Mouse (Mus musculus) hindbrain, embryonic 13.5 days (tissue): ENCODE data around the gene Zfp663. TPM values are rescaled to one million over a fixed set of nuclear protein-coding genes. Genes with fewer than 3 reads are reported as not detected.

Experiments used
- ATAC-seq: fragments of 200-750 bp; cut with Nextera tagmentation; 2 replicates; pipeline ENCODE4 v1.8.0; 2017; ENCODE audit warnings: moderate TSS enrichment; ENCODE audit not compliant: low FRiP score
- H3K27ac ChIP-seq: fragments of 300-500 bp; sonication (generic); 2 replicates; pipeline ENCODE4 v1.5.1; 2015; ENCODE audit warnings: inconsistent platforms, mild to moderate bottlenecking, moderate library complexity
- H3K27me3 ChIP-seq: fragments of 300-500 bp; sonication (generic); 2 replicates; pipeline ENCODE4 v1.6.1; 2015; ENCODE audit warnings: mild to moderate bottlenecking, inconsistent platforms
- H3K36me3 ChIP-seq: fragments of 300-500 bp; sonication (generic); 2 replicates; pipeline ENCODE4 v1.6.1; 2015; ENCODE audit warnings: mild to moderate bottlenecking, inconsistent platforms
- H3K4me1 ChIP-seq: fragments of 300-500 bp; sonication (generic); replicated peaks from 2 replicates; pipeline ENCODE4 v1.6.1; 2015; ENCODE audit warnings: inconsistent platforms
- H3K4me2 ChIP-seq: fragments of 300-500 bp; sonication (generic); 2 replicates; pipeline ENCODE4 v1.6.1; 2015; ENCODE audit warnings: inconsistent platforms, mild to moderate bottlenecking, moderate library complexity
- H3K4me3 ChIP-seq: fragments of 300-500 bp; sonication (generic); 2 replicates; pipeline ENCODE4 v1.5.1; 2015; ENCODE audit warnings: mild to moderate bottlenecking, inconsistent platforms
- H3K9ac ChIP-seq: fragments of 300-500 bp; sonication (generic); 2 replicates; pipeline ENCODE4 v1.6.1; 2015; ENCODE audit warnings: mild to moderate bottlenecking, inconsistent platforms
- H3K9me3 ChIP-seq: fragments of 300-500 bp; sonication (generic); 2 replicates; pipeline ENCODE4 v1.6.1; 2016; ENCODE audit warnings: inconsistent platforms
- WGBS: fragments of 180-500 bp; shearing (Covaris S2); methylation state at CpG from one replicate; pipeline ENCODE4 v1.1.7; 2015; 5-methylcytosine and 5-hydroxymethylcytosine counted together
- polyA plus RNA-seq: library from polyadenylated mRNA; unstranded; fragments of >200 nt; fragmentation: Nextera tagmentation; extraction: Ambion mirVana; gene quantifications from 2 replicates; pipeline ENCODE4 v1.2.1, GENCODE M21; 2015

The Zfp663 gene
- polyA plus RNA-seq, 1 experiment from 2014 or later = 8.1 TPM

- Histone ChIP-seq H3K4me3 (0 out of 2 replicates have a peak overlapping the region, but pooled peaks have one; percentile 57), H3K4me2 (peak overlapping the region; percentile 86), H3K4me1 (peaks cover 28% of the 10 kb centered on the region), H3K36me3 (no peaks in the 10 kb centered on the region), H3K27me3 (peaks cover 15% of the 10 kb centered on the region; the same call in 1 of the 2 replicates), H3K9ac (peak overlapping the region; percentile 31; the same call in 1 of the 2 replicates), H3K27ac (no peak overlapping the region), H3K9me3 (no peaks in the 10 kb centered on the region)
- WGBS = 7% methylated on average over 6 of the region's 8 CpGs
- no peak for ATAC-seq
These were observed 1.4 kb downstream of the Zfp663 start for GRCm38 (mm10) chr2:165367047-165367520.

- H3K27ac ChIP-seq = no peak overlapping the region
- no peaks in the 10 kb centered on the region for H3K9me3 ChIP-seq
- peak overlapping the region; percentile 35; the same call in 1 of the 2 replicates for H3K4me2 ChIP-seq
- H3K4me3 ChIP-seq = no peak overlapping the region
- no peak for ATAC-seq
- peaks cover 2% of the 10 kb centered on the region; the same call in 1 of the 2 replicates for H3K36me3 ChIP-seq
- peaks cover 19% of the 10 kb centered on the region; the same call in 1 of the 2 replicates for H3K27me3 ChIP-seq
- peaks cover 28% of the 10 kb centered on the region for H3K4me1 ChIP-seq
- no peak overlapping the region; the same call in 1 of the 2 replicates for H3K9ac ChIP-seq
- 15% methylated on average over 21 of the region's 21 CpGs for WGBS
These were observed 4.0 kb downstream of the Zfp663 start for GRCm38 (mm10) chr2:165364334-165365091.

- WGBS = 90% methylated on average over 6 of the region's 6 CpGs
These were observed 5.2 kb downstream of the Zfp663 start for GRCm38 (mm10) chr2:165363282-165363681.

DNA sequence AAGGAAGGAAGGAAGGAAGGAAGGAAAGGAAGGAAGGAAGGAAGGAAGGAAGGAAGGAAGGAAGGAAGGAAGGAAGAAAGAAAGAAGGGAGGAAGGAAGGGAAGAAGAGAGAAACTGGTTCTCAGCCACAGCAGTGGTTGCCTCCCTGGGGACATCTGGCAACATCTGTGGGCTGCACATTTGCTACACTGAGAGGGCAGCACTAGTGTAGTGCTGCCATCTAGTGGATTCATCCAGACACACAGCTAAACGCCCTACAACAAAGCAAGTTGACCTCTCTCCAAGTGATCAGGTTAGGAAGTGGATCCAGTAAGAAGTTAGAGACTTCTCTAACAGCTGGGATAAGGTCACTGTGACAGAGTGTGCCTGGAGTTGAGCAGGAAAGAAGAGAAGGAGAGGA is 7.7 kb downstream of the Zfp663 start:
- no peak for ATAC-seq
- 0% methylated on average over 1 of the region's 1 CpGs for WGBS
- Histone ChIP-seq H3K9ac (no peak overlapping the region), H3K4me2 (no peak overlapping the region), H3K9me3 (no peaks in the 10 kb centered on the region), H3K27me3 (peaks cover 19% of the 10 kb centered on the region; the same call in 1 of the 2 replicates), H3K27ac (no peak overlapping the region), H3K4me3 (no peak overlapping the region), H3K36me3 (peaks cover 8% of the 10 kb centered on the region), H3K4me1 (peaks cover 7% of the 10 kb centered on the region; the same call in 1 of the 2 replicates)

More at GRCm38 (mm10) chr2:165363282-165363681, 5.2 kb downstream of the Zfp663 start:
- Histone ChIP-seq H3K4me3 (no peak overlapping the region), H3K4me1 (peaks cover 23% of the 10 kb centered on the region), H3K9me3 (no peaks in the 10 kb centered on the region), H3K36me3 (peaks cover 6% of the 10 kb centered on the region; the same call in 1 of the 2 replicates), H3K4me2 (no peak overlapping the region), H3K27ac (no peak overlapping the region), H3K9ac (no peak overlapping the region), H3K27me3 (peaks cover 19% of the 10 kb centered on the region; the same call in 1 of the 2 replicates)
- ATAC-seq = no peak

- Histone ChIP-seq H3K36me3 (peaks cover 37% of the 10 kb centered on the region), H3K27ac (no peak overlapping the region), H3K9ac (no peak overlapping the region), H3K4me2 (no peak overlapping the region), H3K9me3 (peaks cover 25% of the 10 kb centered on the region), H3K4me3 (no peak overlapping the region), H3K4me1 (peaks cover 3% of the 10 kb centered on the region; the same call in 1 of the 2 replicates), H3K27me3 (no peaks in the 10 kb centered on the region)
- 88% methylated on average over 20 of the region's 20 CpGs for WGBS
- no peak for ATAC-seq
These were observed 16.6 kb downstream of the Zfp663 start for GRCm38 (mm10) chr2:165351828-165352513.

DNA sequence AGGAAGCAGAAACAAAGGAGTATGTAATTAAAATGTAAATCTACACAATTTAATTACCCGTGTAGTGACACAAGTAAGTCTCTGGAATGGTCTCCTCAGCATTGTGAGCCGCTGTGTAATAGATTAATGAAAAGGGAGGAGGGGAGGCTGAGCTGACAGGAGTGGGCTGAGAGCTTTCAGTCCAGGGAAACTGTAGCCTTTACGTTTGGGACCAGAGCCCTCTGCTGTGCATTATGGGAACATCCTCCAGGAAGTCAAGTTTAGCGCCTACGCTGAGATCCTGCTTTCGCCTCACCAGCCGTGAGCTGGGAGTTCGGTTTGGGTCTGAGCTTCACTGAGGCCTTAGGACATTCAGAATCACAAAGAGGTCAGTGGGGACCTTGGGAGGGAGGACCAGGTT is 19.1 kb downstream of the Zfp663 start:
- Histone ChIP-seq H3K27ac (no peak overlapping the region; the same call in 1 of the 2 replicates), H3K4me3 (no peak overlapping the region), H3K27me3 (no peaks in the 10 kb centered on the region), H3K4me2 (no peak overlapping the region), H3K9me3 (peaks cover 23% of the 10 kb centered on the region), H3K4me1 (peaks cover 3% of the 10 kb centered on the region; the same call in 1 of the 2 replicates), H3K9ac (no peak overlapping the region), H3K36me3 (peaks cover 32% of the 10 kb centered on the region)
- 26% methylated on average over 8 of the region's 8 CpGs for WGBS
- ATAC-seq = peak; percentile 74

DNA sequence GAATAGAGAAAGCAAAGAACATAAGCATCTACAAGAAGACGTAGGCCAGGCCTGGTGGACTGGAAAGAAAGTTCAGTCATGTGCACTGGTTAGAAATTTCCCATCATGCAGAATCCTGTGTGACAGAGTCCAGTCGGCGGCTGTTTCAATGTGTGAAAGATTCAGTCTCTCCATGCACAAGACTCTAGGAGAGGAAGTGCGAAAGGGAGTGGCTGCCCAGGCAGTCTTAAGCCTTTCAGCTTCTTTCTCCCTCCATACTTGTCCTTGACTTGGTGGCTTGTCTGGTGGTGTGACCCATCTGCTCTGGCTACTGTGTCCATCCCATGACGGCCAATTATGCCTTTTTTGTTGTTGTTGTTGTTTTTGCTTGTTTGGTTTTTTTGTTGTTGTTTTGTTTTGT is 22.3 kb downstream of the Zfp663 start:
- H3K36me3 ChIP-seq = no peaks in the 10 kb centered on the region
- 0 out of 2 replicates have a peak, but pooled peaks cover under 1% of the 10 kb centered on the region for H3K27me3 ChIP-seq
- H3K9me3 ChIP-seq = no peaks in the 10 kb centered on the region
- H3K4me1 ChIP-seq = peaks cover 3% of the 10 kb centered on the region; the same call in 1 of the 2 replicates
- no peak overlapping the region for H3K27ac ChIP-seq
- no peak overlapping the region for H3K4me3 ChIP-seq
- WGBS = 89% methylated on average over 5 of the region's 5 CpGs
- ATAC-seq = no peak
- H3K4me2 ChIP-seq = no peak overlapping the region
- H3K9ac ChIP-seq = no peak overlapping the region

- peaks cover 20% of the 10 kb centered on the region; the same call in 1 of the 2 replicates for H3K27me3 ChIP-seq
- H3K36me3 ChIP-seq = no peaks in the 10 kb centered on the region
- no peak overlapping the region for H3K9ac ChIP-seq
- 24% methylated on average over 3 of the region's 3 CpGs for WGBS
- no peaks in the 10 kb centered on the region for H3K4me1 ChIP-seq
- no peak overlapping the region for H3K4me2 ChIP-seq
- H3K4me3 ChIP-seq = no peak overlapping the region
- no peaks in the 10 kb centered on the region for H3K9me3 ChIP-seq
- no peak overlapping the region for H3K27ac ChIP-seq
- ATAC-seq = no peak
These were observed 31.3 kb downstream of the Zfp663 start for GRCm38 (mm10) chr2:165337191-165337590.

- H3K9ac ChIP-seq = no peak overlapping the region
- no peak for ATAC-seq
- WGBS = 43% methylated on average over 14 of the region's 14 CpGs
These were observed 35.8 kb downstream of the Zfp663 start for GRCm38 (mm10) chr2:165332610-165333210.

DNA sequence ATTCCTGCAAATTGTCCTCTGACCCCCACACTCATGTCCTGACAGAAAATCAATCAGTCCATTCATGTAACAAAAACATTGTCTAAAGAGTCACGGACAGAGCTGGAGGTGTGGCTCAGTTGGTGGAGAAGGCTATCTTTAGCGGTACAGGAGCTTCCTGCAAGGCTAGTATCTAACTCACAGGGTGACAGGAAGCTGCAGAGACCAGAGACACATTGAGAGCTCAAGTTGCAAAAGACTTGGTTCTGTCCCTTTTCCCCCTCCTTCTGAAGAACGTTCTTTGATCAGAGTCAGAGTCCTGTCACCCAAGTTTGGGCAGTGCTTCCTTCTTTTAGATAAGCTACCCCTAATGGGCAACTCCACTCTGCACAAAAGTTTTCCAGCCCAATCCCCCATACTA is 38.8 kb downstream of the Zfp663 start:
- WGBS = 45% methylated on average over 3 of the region's 3 CpGs

More at GRCm38 (mm10) chr2:165332610-165333210, 35.8 kb downstream of the Zfp663 start:
- Histone ChIP-seq H3K9me3 (no peaks in the 10 kb centered on the region), H3K4me3 (no peak overlapping the region), H3K27me3 (peaks cover 19% of the 10 kb centered on the region), H3K36me3 (no peaks in the 10 kb centered on the region), H3K4me2 (no peak overlapping the region), H3K27ac (no peak overlapping the region), H3K4me1 (peaks cover 7% of the 10 kb centered on the region)

GRCm38 (mm10) chr2:165328746-165329145 is 39.8 kb downstream of the Zfp663 start:
- Histone ChIP-seq H3K9ac (no peak overlapping the region), H3K36me3 (no peaks in the 10 kb centered on the region)

More for the DNA sequence above, 38.8 kb downstream of the Zfp663 start:
- Histone ChIP-seq H3K27me3 (peaks cover 19% of the 10 kb centered on the region), H3K4me3 (no peak overlapping the region), H3K4me1 (peaks cover 28% of the 10 kb centered on the region), H3K36me3 (no peaks in the 10 kb centered on the region), H3K27ac (no peak overlapping the region), H3K9me3 (no peaks in the 10 kb centered on the region), H3K9ac (no peak overlapping the region), H3K4me2 (no peak overlapping the region)
- no peak for ATAC-seq

GRCm38 (mm10) chr2:165327386-165327785 is 41.1 kb downstream of the Zfp663 start:
- Histone ChIP-seq H3K4me1 (peaks cover 51% of the 10 kb centered on the region), H3K9ac (peak overlapping the region; percentile 97), H3K36me3 (no peaks in the 10 kb centered on the region), H3K27me3 (peaks cover 13% of the 10 kb centered on the region), H3K27ac (peak overlapping the region; percentile 96), H3K4me2 (peak overlapping the region; percentile 97), H3K9me3 (no peaks in the 10 kb centered on the region), H3K4me3 (peak overlapping the region; percentile 97)
- WGBS = 36% methylated on average over 7 of the region's 7 CpGs
- ATAC-seq = no peak

More at GRCm38 (mm10) chr2:165328746-165329145, 39.8 kb downstream of the Zfp663 start:
- no peak for ATAC-seq
- Histone ChIP-seq H3K4me2 (no peak overlapping the region), H3K9me3 (no peaks in the 10 kb centered on the region), H3K4me1 (peaks cover 37% of the 10 kb centered on the region), H3K27me3 (peaks cover 19% of the 10 kb centered on the region), H3K27ac (no peak overlapping the region), H3K4me3 (no peak overlapping the region)
- 75% methylated on average over 5 of the region's 5 CpGs for WGBS
